Mouse (Mus musculus) sigmoid colon, adult 10 weeks (tissue): ENCODE results near the gene Gm10720. TPM values are rescaled to one million over a fixed set of nuclear protein-coding genes. Genes with fewer than 3 reads are reported as not detected.

Experiments
- polyA plus RNA-seq: library from polyadenylated mRNA; stranded (reverse); fragments of 350-450 nt; fragmentation: Illumina TruSeq; extraction: RNeasy Lipid Tissue Mini Kit (QIAGEN cat#74804); gene quantifications from one replicate; pipeline ENCODE4 v1.2.3, GENCODE M21; 2014; ENCODE audit warnings: low read depth, low replicate concordance

The Gm10720 gene
- not detected for polyA plus RNA-seq

GRCm38 (mm10) chr9:3015354-3015753, at the start of gene Gm10720:
TSS of gene Gm10720 (plus strand) at chr9:3015654.

GRCm38 (mm10) chr9:3000445-3000972, 14.9 kb upstream of the Gm10720 start, which contains the start of gene Gm10722:
TSS of gene Gm10722 (plus strand) at chr9:3000922.

GRCm38 (mm10) chr9:3002794-3003396, 12.6 kb upstream of the Gm10720 start, which contains the start of gene Gm11168:
TSS of gene Gm11168 (plus strand) at chr9:3003346.

GRCm38 (mm10) chr9:3012733-3013279, 2.6 kb upstream of the Gm10720 start, which contains the start of gene Gm10721:
TSS of gene Gm10721 (plus strand) at chr9:3013140.

GRCm38 (mm10) chr9:3017108-3017507, 1.7 kb downstream of the Gm10720 start, which contains the start of gene Gm10719:
TSS of gene Gm10719 (plus strand) at chr9:3017408.

GRCm38 (mm10) chr9:3023312-3023984, 8.0 kb downstream of the Gm10720 start, which contains the start of gene Gm10718:
TSS of gene Gm10718 (plus strand) at chr9:3023547.

GRCm38 (mm10) chr9:3024912-3025467, 9.5 kb downstream of the Gm10720 start, which contains the start of gene Gm10717:
TSS of gene Gm10717 (plus strand) at chr9:3025417.

GRCm38 (mm10) chr9:3034299-3034698, 18.8 kb downstream of the Gm10720 start, which contains the start of gene Gm17535:
TSS of gene Gm17535 (plus strand) at chr9:3034599.

GRCm38 (mm10) chr9:3036577-3036976, 21.1 kb downstream of the Gm10720 start, which contains the start of gene Gm10715:
TSS of gene Gm10715 (plus strand) at chr9:3036877.

Other genes with a start within 250 kb of the Gm10720 start
- not detected for gene Gm10722, start 14.7 kb upstream of the Gm10720 start, polyA plus RNA-seq
- not detected for gene Gm11168, start 12.3 kb upstream of the Gm10720 start, polyA plus RNA-seq
- not detected for gene Gm10721, start 2.5 kb upstream of the Gm10720 start, polyA plus RNA-seq
- not detected for gene Gm10719, start 1.8 kb downstream of the Gm10720 start, polyA plus RNA-seq
- not detected for gene Gm10718, start 7.9 kb downstream of the Gm10720 start, polyA plus RNA-seq
- gene Gm10717, start 9.8 kb downstream of the Gm10720 start, polyA plus RNA-seq = not detected
- not detected for gene Gm17535, start 18.9 kb downstream of the Gm10720 start, polyA plus RNA-seq
- gene Gm10715, start 21.2 kb downstream of the Gm10720 start, polyA plus RNA-seq = not detected